Mouse (Mus musculus): ENCODE measurements around the gene Gm7029.
"Not testable (repeated sequence)": the region's sequence is repeated elsewhere in the genome, so short reads cannot be mapped to it uniquely, and the experiment has no call there.

Gene Gm7029

GRCm38 (mm10) chr17:33873537-33873936 is at the start of gene Gm7029:
TSS of gene Gm7029 (plus strand) at chr17:33873837.
- not testable (repeated sequence) for DNase-seq (ENCODE audit: low spot score)

- peak; percentile 98 for DNase-seq (ENCODE audit: low spot score)
These were observed 49.3 kb upstream of the Gm7029 start, which contains the start of the genes Rps28 and Ndufa7 for GRCm38 (mm10) chr17:33824084-33824996. TSS of gene Rps28 (minus strand) at chr17:33824562. TSS of gene Ndufa7 (plus strand) at chr17:33824572.

- not testable (repeated sequence) for DNase-seq (ENCODE audit: low spot score)
These were observed 48.7 kb upstream of the Gm7029 start for GRCm38 (mm10) chr17:33824997-33825330.

- DNase-seq (ENCODE audit: low spot score) = no peak
These were observed 48.2 kb upstream of the Gm7029 start for GRCm38 (mm10) chr17:33825462-33825861.

GRCm38 (mm10) chr17:33826850-33827249 is 46.8 kb upstream of the Gm7029 start:
- DNase-seq (ENCODE audit: low spot score) = peak; percentile 76

DNA sequence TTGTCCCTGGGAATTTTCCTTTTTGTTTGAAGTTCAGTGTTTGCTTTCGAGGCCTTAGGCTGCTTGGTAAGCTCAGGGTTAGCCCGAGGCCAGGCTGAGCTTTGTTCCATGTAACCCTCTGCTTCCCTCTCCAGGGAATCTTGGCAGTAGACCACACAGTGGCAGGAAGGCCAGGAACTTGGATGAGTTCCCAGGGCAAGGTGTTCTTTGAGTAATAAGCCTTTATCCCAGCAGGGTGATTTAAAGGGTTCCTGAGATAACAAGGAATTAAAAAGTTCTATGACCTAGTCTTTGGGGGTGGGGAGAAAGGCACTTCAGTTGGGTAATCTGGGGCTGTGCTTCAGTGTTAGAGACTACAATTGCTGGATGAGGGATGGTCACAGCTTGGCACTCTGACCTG is 44.7 kb upstream of the Gm7029 start:
- DNase-seq (ENCODE audit: low spot score) = no peak

DNA sequence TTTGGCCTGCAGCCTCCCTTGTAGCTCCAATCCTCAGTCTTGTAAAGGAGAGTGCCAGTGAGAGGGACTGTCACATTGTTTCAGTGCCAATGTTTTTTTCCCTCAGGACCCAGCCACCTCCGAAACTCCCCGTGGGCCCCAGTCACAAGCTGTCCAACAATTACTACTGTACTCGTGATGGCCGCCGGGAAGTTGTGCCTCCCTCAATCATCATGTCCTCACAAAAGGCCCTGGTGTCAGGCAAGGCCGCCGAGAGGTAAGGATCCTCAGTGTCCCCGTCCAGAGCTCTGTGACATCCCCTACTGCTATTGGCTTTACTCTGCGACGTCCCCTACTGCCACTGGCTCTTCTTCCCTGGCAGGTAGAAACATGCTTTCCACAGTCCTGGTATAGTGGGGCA is 44.1 kb upstream of the Gm7029 start:
- DNase-seq (ENCODE audit: low spot score) = no peak

DNA sequence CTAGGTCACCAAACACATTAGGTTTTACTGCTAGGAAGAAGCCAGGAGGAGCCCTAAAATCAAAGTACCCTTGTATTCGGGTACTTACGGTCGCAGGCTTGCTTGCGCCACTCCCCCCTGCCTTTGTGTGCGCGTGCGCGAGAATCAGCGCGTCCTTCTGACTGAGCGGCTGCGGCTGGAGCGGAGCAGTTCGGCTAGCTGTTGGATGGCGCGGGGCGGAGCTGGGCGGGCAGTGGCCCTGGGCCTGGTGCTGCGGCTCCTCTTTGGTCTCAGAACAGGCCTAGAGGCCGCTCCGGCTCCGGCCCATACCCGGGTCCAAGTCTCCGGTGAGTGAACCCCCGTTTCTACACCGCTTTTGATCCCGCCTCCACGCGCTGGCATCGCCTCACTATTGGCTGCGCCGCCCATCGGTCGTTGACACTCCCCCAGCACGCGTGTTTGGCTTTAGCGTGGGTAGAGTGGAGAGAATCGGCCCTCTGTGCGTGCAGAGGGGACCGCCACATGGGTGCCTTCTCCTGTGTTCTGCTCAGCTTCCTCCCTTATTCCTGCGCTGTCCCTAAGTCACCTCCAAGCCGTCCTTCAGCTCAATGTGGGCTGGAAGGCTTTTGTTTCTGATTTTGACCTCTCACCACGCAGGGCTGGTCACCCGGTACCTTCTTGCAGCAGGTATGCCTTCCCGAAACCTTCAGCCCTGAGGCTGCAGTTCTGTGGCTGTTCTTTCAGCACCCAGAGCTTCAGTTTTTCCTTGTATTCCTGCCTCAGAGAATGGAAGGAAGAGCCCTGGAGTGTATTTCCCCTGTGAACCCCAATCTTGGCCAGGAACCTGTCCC is 30.5 kb upstream of the Gm7029 start, which contains the start of gene Cd320:
Gene Cd320, plus strand, starts transcription at position 126 of the 830 bp plus-strand sequence.
- peak; percentile 93 for DNase-seq (ENCODE audit: low spot score)

DNA sequence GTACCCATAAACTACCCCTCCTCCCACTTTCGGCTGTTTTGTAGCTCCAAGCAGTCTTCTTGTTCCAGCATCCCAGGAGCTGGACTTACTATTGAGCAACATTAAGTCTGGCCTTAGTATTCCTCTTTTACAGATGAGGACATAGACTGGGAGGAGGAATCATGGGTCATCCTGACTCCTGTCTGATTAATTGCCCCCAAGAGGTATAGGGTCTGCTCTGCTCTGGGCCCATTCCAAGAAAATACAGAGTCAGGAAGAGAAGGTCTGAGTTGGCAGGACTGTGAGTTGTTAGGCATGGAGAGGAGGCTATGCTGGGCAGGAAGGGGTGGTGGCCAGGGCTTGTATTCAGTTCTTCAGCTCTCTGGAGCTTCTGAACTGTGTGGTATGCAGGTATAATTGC is 29.4 kb upstream of the Gm7029 start:
- DNase-seq (ENCODE audit: low spot score) = no peak

- DNase-seq (ENCODE audit: low spot score) = no peak
These were observed 25.5 kb upstream of the Gm7029 start for GRCm38 (mm10) chr17:33848139-33848538.

- no peak for DNase-seq (ENCODE audit: low spot score)
These were observed 22.3 kb upstream of the Gm7029 start for GRCm38 (mm10) chr17:33851331-33851730.

DNA sequence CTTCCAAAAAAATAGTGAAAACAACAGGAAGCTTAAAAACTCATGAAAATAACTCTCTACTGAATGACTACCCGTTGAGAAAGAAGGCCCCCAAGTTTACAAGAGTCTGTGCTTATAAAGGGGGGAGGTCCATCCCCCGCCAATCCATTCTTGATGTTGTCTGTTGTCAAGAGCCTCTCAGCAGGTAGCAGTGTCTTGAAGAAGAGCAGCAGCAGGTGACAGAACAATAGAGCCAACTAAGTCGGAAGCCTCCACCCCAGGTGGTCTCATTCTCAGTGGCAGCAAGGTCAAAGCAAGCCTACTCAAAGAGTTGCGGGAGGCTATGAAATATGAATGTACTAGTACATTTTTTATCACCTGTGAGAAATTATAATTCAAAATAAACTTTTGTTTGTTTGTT is 15.8 kb upstream of the Gm7029 start:
- DNase-seq (ENCODE audit: low spot score) = no peak

DNA sequence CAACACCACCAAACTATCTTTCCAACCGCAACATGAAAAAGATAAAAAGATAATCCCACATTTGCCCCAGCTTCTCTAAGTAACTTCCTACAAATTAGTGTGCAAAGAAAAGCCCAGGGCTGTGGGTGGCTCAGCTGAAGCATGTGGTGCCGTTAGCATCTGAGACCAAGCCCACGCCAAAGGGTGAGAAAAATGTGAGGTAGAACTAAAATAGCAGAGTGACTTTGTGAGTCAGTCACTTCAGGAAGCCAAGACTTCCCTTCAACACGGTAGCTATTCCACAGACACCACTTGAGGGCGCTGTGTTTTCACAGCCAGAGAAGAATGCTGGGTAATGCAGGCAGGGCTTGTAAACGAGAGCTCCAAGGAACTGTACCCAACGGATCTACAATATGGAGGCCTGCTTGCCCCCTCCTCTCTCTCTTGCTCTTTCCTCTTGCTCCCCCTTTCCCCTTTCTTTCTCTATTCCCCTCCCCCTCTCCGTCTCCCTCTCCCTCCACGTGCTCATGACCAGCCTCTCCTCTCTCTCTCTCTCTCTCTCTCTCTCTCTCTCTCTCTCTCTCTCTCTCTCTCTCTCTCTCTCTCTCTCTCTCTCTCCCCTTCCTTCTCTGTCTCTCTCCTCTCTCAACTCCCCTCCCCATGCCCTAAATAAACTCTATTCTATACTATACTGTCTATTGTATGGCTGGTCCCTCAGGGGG is 8.2 kb upstream of the Gm7029 start:
- DNase-seq (ENCODE audit: low spot score) = peak; percentile 59

DNA sequence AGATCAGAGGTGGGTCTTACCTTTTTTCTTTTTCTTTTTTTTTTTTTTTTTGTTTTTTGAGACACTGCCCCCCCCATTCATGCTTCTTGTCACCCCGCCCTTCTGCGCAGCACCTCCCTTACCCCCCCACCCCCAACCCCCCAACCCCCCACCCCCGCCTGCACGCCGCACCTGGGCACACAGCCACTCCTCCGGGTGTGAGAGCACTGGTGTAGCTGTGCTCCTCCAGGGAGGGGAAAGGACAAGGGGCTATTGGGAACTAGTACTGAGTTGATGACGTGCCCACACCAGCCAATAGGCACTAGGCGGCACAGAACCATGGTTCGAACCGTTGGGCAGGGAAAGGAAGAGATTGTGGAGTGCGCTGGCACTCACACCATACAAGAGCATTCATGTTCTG is 774 bp downstream of the Gm7029 start:
- no peak for DNase-seq (ENCODE audit: low spot score)

DNA sequence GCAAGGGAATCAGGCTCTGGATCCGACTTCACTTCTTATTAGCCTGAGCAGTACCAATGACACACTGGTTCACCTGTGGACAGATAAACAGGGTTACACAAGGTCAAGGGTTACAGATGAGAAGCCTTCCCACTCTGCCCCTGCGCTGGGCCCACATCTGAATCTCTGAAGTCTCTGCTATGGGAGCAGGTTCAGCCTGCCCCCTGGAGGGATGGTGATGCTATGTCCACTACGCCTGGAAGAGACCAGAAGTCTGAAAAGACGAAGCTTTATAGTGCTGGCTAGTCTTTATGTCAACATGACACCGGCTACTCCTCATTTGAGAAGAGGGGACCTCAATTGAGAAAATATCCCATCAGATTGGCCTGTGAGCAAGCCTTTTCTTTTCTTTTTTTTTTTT is 2.2 kb downstream of the Gm7029 start:
- not testable (repeated sequence) for DNase-seq (ENCODE audit: low spot score)

DNA sequence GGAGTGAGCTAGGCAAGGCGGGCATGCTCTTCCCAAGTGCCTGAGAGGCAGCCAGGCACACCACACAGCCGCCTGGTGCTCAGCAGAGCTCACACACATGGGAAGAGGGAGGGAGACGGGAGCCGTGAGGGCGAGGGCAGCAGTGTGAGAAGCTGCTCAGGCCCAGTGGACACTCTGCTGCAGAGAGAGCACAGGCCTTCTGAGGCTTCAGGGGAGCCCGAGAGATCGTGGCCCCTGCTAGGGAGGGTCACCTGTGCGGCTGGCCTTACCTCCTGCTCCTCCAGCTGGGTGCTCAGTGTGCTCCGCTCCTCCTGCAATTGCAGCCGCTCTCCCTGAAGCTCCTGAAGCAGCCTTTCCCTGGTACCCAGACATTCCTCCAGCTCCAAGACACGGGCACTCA is 10.7 kb downstream of the Gm7029 start:
- DNase-seq (ENCODE audit: low spot score) = not testable (repeated sequence)

GRCm38 (mm10) chr17:33887802-33888201 is 14.2 kb downstream of the Gm7029 start:
- not testable (repeated sequence) for DNase-seq (ENCODE audit: low spot score)

DNA sequence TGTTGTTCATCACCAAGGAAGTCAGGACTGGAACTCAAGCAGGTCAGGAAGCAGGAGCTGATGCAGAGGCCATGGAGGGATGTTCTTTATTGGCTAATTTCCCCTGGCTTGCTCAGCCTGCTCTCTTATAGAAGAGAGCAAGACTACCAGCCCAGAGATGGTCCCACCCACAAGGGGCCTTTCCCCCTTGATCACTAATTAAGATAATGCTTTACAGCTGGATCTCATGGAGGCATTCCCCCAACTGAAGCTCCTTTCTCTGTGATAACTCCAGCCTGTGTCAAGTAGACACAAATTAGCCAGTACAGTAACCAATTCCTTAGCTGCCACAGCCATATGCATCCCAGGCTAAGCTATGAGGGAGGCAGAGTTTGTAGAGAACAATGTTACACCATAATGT is 14.6 kb downstream of the Gm7029 start:
- DNase-seq (ENCODE audit: low spot score) = not testable (repeated sequence)

DNA sequence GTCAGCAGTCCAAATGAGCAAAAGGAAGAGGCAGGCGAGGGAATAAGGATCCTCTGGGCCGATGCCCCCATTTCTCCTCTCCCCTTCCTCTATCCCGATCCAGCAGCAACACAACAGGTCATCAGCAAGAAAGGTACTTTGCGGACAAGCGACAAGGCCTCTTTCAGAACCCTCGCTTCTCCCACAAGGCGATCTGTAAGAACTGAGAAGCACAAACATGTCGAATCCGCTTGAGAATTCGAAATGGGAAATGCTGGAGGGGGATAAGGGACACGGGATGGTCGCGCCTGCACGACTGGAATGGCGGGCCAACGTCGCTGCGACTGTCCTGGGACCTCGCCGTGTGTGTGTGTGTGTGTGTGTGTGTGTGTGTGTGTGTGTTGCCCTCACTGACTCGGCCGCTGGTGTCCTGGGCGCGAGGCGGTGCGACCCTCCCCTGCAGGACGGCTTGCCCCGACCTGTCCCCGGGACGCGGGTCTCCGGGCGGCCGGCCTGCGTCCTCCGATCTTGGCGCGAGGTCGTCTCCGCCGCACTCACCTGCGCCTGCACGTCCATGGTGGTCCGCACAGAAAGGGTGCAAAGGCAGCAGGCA is 16.4 kb downstream of the Gm7029 start:
- DNase-seq (ENCODE audit: low spot score) = not testable (repeated sequence)

DNA sequence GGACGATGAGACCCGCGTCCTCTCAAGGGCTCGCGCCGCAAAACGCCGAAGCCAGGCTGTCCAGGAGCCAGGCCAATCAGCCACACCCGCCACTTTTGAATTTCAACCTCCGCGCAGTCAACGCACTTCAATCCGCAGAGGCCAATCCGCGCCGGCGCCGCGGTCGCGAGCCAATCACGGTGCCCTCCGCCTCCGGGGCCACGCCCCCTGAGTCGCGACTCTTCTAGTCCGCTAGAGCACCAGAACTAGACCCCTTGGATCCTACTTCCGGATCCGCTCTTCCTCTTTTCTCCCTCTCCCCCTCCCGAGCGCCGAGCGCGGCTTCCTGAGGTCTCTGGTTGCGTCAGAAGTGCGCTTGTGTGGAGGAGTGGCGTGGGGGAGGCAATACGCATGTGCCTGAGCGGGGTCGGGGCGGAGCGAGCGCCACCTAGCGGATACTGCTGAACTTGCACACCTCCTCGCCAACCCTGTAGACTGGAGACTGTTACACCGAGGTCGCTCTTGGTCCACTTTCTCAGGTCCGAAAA is 17.0 kb downstream of the Gm7029 start, which contains the start of gene Kifc1:
Gene Kifc1, minus strand, starts transcription at position 129 of the 527 bp plus-strand sequence.
- DNase-seq (ENCODE audit: low spot score) = peak; percentile 99

GRCm38 (mm10) chr17:33891357-33891756 is 17.7 kb downstream of the Gm7029 start:
- no peak for DNase-seq (ENCODE audit: low spot score)

Measured in testis, postnatal 10 days (tissue).